Mouse (Mus musculus): ENCODE data around the gene Hmcn2.
A peak's percentile ranks its signal among the peaks of the same experiment; 100 is the strongest.

DNA sequence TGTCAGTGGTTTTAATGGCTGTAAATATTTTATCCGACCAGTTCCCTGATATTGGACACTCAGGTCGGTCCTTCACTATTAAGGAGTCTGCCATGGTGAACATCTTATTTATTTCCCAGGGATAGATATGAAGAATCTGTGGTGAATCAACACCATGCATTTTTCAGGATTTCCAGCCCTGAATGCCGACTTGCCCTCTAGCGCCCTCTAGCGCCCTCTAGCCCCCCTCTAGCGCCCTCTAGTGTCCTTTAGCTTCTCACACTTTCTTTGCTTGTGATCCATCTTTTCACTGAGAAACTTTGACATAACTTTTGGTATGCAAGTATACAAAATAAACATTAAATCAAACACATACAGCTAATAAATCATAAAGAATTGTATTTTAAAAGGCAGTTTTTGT, 22.8 kb upstream of the Hmcn2 start:
- no peak for TF ChIP-seq POLR2A (IDR thresholded peaks at IDR 0.05; ENCODE audit: low read depth, low read length)
- peak; percentile 100 for TF ChIP-seq CTCF (IDR thresholded peaks at IDR 0.05; ENCODE audit: extremely low read depth, insufficient read length, insufficient replicate concordance, low read depth, low read length)
